Comparison of ENCODE assay signal across 11 mouse cellular contexts in the genomic region with DNA sequence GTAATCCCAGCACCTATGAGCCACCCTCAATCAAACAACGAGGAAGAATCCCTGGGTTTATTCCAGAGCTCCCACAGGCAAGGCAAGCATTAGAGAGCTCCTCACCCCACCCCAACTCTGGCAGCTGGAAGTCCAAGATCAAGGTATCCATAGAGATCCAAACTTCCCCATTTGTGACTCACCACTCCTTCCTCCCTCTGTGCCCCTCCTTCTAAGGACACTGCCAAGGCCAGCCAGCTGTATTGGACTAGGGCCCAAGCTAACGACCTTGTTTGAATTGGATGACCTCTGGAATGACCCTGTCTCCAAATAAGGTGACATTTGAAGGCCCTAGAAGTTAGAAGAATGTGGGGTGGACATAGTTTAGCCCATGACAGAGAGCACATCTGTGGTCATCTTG.
DNase-seq lines count a peak whose midpoint lies in the region; ATAC-seq lines count a peak whose summit lies in the region.
"Had no signal": no experiment of that assay in that cellular context is flagged by ENCODE, and none has a peak within 500 bp of the region (broad histone marks: within the 10 kb centered on the region; RNA-seq: fewer than 3 reads in every experiment).

No protein-coding gene starts in this region.

- H3K4me2 ChIP-seq in heart, embryonic 11.5 days: no peak overlapping the region
- no peak overlapping the region for H3K4me2 ChIP-seq in hindbrain, embryonic 14.5 days (replicated peaks)
- H3K4me2 ChIP-seq: limb, embryonic 12.5 days; midbrain, embryonic 12.5 days had no signal

- H3K36me3 ChIP-seq in heart, embryonic 11.5 days (ENCODE audit: control insufficient read depth, insufficient read depth, low read length): no peaks in the 10 kb centered on the region
- no peaks in the 10 kb centered on the region for H3K36me3 ChIP-seq in hindbrain, embryonic 14.5 days (replicated peaks; ENCODE audit: control insufficient read depth, insufficient read depth)
- H3K36me3 ChIP-seq in hindbrain, embryonic 10.5 days: no peaks in the 10 kb centered on the region
- H3K36me3 ChIP-seq: limb, embryonic 12.5 days; midbrain, embryonic 12.5 days had no signal

- peak; percentile 95 for DNase-seq in heart, adult 11 months
- DNase-seq in adrenal gland, adult (ENCODE audit: inconsistent age in 2 of 2, low spot score in 1 of 2): peak; percentile 82 to 95
- peak; percentile 9 for DNase-seq in heart, postnatal 25 days (ENCODE audit: low spot score)
- DNase-seq in lung, postnatal 14 days: peak; percentile 48
- DNase-seq in cerebellum, adult 11 months: no peak
- no peak for DNase-seq in hindbrain, embryonic 14.5 days (ENCODE audit: low spot score)
- DNase-seq in hindbrain, embryonic 10.5 days (ENCODE audit: low spot score): no peak
- DNase-seq: cerebellum, postnatal 14 days had no signal

- H3K4me1 ChIP-seq in heart, embryonic 11.5 days (ENCODE audit: control insufficient read depth, insufficient read depth, low read length): no peaks in the 10 kb centered on the region
- no peaks in the 10 kb centered on the region for H3K4me1 ChIP-seq in hindbrain, embryonic 14.5 days (replicated peaks; ENCODE audit: control insufficient read depth, insufficient read depth, low read length)
- H3K4me1 ChIP-seq in hindbrain, embryonic 10.5 days (replicated peaks): no peaks in the 10 kb centered on the region
- H3K4me1 ChIP-seq: limb, embryonic 12.5 days; midbrain, embryonic 12.5 days had no signal

- 35% methylated on average over 2 of the region's 2 CpGs for WGBS in heart, embryonic 11.5 days (ENCODE audit: insufficient replicate concordance)
- WGBS in hindbrain, embryonic 14.5 days: 66% methylated on average over 2 of the region's 2 CpGs
- 61% methylated on average over 2 of the region's 2 CpGs for WGBS in hindbrain, embryonic 10.5 days

- no peaks in the 10 kb centered on the region; the same call in none of the 2 replicates for H3K27me3 ChIP-seq in heart, embryonic 11.5 days (ENCODE audit: control insufficient read depth, insufficient read depth, low read length)
- H3K27me3 ChIP-seq in hindbrain, embryonic 14.5 days (ENCODE audit: control insufficient read depth, insufficient read depth, low read length): no peaks in the 10 kb centered on the region; the same call in 1 of the 2 replicates
- H3K27me3 ChIP-seq in hindbrain, embryonic 10.5 days (ENCODE audit: insufficient read depth, poor library complexity, severe bottlenecking): peaks cover 55% of the 10 kb centered on the region

- no peak overlapping the region for H3K9ac ChIP-seq in heart, embryonic 11.5 days (ENCODE audit: low read depth, low read length)
- H3K9ac ChIP-seq in hindbrain, embryonic 14.5 days: no peak overlapping the region
- H3K9ac ChIP-seq: limb, embryonic 12.5 days; midbrain, embryonic 12.5 days had no signal

- no peak overlapping the region for H3K27ac ChIP-seq in heart, embryonic 11.5 days (ENCODE audit: low read depth, low read length)
- no peak overlapping the region for H3K27ac ChIP-seq in hindbrain, embryonic 14.5 days
- no peak overlapping the region for H3K27ac ChIP-seq in hindbrain, embryonic 10.5 days
- H3K27ac ChIP-seq: limb, embryonic 12.5 days; midbrain, embryonic 12.5 days had no signal

- H3K9me3 ChIP-seq in heart, embryonic 11.5 days (replicated peaks; ENCODE audit: control insufficient read depth, low read length): no peaks in the 10 kb centered on the region; the same call in 1 of the 2 replicates
- no peaks in the 10 kb centered on the region for H3K9me3 ChIP-seq in hindbrain, embryonic 14.5 days (ENCODE audit: control insufficient read depth, low read length)
- H3K9me3 ChIP-seq in hindbrain, embryonic 10.5 days: 0 out of 2 replicates have a peak, but pooled peaks cover 2% of the 10 kb centered on the region
- H3K9me3 ChIP-seq: limb, embryonic 12.5 days; midbrain, embryonic 12.5 days had no signal

- no peak for ATAC-seq in heart, embryonic 11.5 days (replicated peaks; ENCODE audit: insufficient number of reproducible peaks, low FRiP score, low TSS enrichment)
- no peak for ATAC-seq in hindbrain, embryonic 14.5 days (ENCODE audit: low FRiP score)

- intact Hi-C loops in heart, postnatal 25 days (cut with DNase I): no loop called here

- no peak overlapping the region for H3K4me3 ChIP-seq in heart, embryonic 11.5 days (ENCODE audit: low read depth, low read length)
- H3K4me3 ChIP-seq in hindbrain, embryonic 14.5 days (replicated peaks; ENCODE audit: low read length): no peak overlapping the region
- H3K4me3 ChIP-seq in hindbrain, embryonic 10.5 days: no peak overlapping the region
- H3K4me3 ChIP-seq: limb, embryonic 12.5 days; midbrain, embryonic 12.5 days had no signal

Comparison
In these comparisons a context has a peak if more than half of its experiments do, and no peak if none do; other contexts are left out.
1. DNase-seq: peak in heart, adult 11 months (single experiment), adrenal gland, adult (2 of 2), heart, postnatal 25 days (single experiment) and lung, postnatal 14 days (single experiment); none in cerebellum, adult 11 months (single experiment), hindbrain, embryonic 14.5 days (single experiment) and hindbrain, embryonic 10.5 days (single experiment).